Mouse (Mus musculus) liver (tissue): ENCODE results near the gene P4ha1.
"Not testable (repeated sequence)": the region's sequence is repeated elsewhere in the genome, so short reads cannot be mapped to it uniquely, and the experiment has no call there.

Source experiments
- DNase-seq: peaks from one replicate; pipeline ENCODE4 v3.0.0-alpha.2; 2020; ENCODE audit warnings: mixed read lengths

Gene P4ha1

DNA sequence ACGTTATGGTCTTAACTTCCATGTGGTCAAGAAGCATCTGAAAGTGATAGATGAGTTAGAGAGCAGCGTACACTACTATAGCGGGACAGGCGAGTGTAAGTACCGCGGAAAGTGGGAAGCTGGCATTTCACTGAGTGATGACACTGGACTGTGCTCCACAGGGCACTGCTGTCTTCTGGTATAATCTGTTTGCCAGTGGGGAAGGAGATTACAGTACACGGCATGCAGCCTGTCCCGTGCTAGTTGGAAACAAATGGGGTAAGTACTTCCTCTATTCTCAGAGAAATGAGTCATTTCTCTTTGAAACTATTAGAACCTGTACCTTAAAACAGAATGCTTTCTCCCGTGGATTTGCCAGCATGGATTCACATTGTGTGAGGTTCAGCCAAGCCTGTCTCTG lies 46.3 kb downstream of the P4ha1 start:
- no peak for DNase-seq

DNA sequence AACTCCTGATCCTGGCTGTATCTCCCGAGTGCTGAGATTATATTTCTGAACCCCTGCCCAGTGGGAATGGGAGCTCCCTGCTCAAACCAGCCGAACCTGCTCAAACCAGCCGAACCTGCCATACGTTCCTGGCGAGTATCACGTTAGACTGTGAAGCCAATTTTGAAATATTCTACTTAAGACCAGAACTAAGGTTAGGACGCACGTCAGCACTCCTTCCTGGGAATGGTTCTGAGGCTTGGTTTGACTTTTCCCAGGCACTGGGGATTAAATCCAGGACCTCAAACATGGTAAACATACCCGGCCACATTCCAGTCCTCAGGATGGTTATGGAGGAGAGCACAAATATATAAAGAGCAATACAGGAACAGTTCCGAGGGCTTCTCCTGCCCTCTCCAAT lies 54.8 kb downstream of the P4ha1 start:
- no peak for DNase-seq

DNA sequence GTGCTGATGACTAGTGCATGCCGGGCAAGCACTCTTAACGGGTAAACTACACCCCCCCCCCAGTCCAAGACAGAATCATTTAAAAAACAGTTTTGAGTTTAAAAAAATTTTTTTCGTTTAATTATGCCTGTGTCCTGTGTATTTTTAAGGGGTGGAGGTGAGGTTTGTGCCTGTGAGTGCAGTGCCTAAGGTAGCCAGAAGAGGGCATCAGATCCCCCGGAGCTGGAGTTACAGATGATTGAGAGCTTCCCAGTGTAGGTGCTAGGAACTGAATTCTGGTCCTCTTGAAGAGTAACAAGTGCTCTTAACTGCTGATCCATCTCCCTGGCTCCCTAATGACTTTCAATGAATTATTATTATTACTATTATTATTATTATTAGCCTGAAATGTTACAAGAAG lies 55.6 kb downstream of the P4ha1 start:
- DNase-seq: peak; percentile 15

DNA sequence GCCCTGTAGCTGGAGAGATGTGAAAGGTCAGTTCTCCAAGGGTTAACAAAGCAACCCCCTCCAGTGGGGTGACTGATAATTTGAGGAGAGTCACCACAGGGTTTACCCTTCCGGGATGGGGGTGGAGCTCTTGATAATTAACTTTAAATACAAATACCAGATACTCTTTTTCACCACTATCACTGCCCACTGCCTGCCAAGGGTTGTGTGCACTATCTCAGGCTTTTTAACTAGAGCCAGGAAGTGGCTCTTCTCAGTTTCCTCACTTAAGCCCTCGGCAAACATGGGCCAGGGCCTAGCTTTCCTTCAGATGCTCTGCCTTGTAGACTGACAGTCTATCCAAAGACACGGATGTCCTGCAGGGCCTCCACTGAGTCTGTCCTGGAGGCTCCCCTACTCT lies 56.8 kb downstream of the P4ha1 start:
- no peak for DNase-seq

DNA sequence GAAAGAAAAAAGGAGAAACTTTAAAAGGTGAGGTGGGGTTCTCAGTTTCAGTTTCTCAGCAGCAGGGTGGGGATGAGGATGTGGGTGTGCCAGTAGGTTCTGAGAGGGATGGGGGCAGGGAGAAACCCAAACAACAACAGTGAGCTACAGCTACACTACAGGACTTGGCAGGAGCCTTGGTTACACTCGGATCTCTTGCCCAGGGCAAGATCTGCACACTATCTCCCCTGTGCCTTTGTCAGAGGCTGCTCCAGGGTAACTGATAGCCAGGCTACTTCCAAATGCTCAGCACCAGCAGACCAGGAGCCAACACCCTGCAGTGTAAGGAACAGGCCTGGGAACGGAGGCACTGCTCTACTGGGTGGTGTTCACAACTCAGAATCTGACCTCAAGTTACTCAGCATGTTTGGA lies 57.3 kb downstream of the P4ha1 start:
- peak; percentile 8 for DNase-seq

DNA sequence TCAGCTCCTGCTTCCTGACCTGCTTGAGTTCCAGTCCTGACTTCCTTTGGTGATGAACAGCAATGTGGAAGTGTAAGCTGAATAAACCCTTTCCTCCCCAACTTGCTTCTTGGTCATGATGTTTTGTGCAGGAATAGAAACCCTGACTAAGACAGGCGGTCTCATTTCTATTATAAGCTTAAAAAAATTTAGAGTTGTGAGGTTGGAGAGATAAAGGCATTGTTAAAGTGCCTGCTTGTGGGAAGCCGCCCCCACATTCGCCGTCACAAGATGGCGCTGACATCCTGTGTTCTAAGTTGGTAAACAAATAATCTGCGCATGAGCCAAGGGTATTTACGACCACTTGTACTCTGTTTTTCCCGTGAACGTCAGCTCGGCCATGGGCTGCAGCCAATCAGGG lies 58.5 kb downstream of the P4ha1 start:
- not testable (repeated sequence) for DNase-seq

DNA sequence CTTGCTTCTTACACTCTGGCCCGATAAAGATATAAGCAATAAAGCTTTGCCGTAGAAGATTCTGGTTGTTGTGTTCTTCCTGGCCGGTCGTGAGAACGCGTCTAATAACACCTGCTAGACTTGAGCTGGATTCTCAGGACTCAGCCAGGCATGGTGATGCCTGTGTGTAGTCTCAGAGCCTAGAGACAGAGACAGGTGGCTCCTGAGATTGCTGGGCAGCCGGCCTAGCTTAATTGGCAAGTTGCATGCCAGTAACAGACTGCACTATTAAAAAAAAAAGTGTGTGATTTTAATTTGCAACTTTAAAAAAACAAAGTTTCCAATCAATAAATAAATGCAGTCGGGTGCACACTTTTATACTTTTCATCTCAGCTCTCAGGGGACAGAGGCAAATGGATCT lies 63.9 kb downstream of the P4ha1 start:
- DNase-seq: no peak

DNA sequence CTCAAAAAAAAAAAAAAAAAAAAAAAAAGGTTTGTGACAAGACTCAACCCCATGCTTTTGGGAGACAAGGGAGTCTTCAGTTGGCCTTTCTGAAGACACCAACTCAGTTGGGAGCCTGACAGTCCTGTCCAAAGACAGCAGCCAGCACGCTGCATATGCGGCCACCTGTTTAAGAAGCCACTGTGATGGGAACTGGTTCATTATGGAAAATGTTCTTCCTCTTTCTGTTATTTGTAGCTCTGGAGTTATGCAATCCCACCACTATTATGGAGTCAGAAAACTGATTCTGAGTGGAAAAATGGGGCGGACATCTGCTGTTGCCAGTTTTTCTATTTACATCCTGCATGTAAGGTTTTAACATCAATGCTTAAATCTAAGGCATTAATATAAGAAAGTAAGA lies 66.6 kb downstream of the P4ha1 start:
- no peak for DNase-seq

DNA sequence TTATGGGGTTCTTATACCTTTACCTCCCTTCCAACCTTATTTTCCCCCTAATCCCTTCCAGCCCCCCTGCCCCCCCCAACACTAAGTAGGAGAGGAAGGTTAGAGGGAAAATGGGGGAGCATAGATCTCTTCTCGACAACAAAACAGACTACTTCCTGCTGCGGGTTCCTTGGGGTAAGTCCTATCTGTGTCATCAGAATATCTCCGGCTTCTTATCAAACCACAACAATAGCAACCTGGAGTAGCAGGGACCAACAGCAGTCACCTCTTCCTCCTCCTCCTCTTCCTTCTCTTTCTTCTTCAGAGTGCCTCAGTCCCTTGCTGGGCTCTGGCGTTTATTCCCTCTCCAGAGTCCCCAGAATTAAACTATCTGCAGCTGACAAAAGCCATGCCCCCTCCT lies 68.8 kb downstream of the P4ha1 start:
- no peak for DNase-seq

DNA sequence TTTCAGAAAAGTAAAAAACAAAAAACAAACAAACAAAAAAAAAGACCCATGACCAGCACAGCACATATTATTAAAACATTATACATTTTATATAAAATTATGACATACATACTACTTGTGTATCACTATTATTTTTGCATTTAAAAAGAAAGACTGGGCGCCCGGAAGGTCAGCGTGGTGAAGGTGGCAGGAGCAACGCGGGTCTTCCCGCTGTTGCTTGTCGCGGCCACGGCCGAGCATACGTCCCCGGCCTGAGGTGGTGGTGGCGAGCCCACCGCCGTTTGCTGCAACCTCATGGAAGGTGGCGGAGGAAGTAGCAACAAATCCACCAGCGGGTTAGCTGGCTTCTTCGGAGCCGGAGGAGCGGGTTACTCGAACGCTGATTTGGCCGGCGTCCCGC lies 72.4 kb downstream of the P4ha1 start, which contains the start of gene Gm10273:
Gene Gm10273 (plus strand): TSS at position 172 of the 400 bp plus-strand sequence.
- DNase-seq: not testable (repeated sequence)

DNA sequence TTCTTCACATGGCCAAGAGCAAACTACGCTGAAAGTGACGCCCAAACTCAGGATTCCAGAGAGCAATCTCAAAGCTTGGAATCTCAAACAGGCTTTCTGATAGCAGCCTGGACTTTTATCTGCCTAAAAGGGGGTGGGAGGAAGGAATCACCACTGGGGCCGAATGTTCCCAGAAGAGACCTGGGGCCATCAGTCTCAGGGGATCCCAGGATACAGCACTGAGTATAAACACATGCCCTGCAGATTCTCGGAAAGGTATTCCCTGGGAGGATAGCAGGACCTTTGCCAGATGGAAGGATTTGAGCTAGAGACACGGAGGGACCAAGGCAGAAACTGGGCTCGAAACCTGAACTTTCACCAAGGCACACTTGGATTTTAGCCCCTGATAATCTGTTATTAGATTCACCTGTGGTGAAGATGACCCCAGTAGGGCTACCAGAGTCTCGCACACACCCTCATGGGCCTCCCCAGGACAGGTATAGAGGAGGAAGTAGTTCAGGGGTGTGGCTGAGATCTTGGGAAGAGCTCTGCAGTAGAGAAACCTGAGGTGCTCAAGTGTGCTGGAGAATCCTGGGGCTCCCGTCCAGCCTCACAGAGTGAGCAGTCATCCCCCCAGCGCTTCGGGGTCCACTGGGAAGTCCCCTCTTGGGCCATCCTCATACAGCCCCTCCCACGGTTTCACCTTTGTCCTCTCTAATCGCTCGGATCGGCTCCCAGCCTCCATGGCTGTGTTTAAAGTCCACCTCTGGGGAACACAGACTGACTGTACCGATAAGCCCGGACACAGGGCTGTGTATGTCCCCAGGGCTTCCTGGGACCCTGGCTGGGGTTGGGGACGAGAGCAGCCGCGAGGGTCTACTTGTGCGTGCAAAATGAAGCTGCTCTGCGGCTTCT lies 80.0 kb downstream of the P4ha1 start, which contains the start of gene Pla2g12b:
Gene Pla2g12b (plus strand): TSS at position 762 of the 894 bp plus-strand sequence.
- peak; percentile 50 for DNase-seq

DNA sequence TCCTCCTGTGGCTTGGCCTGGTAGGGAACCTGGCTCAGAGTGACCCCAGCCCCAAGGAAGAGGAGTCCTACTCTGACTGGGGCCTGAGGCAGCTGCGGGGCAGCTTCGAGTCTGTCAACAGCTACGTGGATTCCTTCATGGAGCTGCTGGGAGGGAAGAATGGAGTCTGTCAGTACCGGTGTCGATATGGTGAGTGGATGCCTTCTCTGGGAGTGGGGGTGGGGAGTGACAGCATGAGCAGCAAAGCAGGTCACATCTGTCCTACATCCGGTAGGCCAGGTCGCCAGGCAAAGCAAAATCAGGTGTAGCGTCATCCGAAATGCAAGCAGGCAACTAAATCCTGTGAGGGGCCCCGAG lies 80.7 kb downstream of the P4ha1 start:
- no peak for DNase-seq

DNA sequence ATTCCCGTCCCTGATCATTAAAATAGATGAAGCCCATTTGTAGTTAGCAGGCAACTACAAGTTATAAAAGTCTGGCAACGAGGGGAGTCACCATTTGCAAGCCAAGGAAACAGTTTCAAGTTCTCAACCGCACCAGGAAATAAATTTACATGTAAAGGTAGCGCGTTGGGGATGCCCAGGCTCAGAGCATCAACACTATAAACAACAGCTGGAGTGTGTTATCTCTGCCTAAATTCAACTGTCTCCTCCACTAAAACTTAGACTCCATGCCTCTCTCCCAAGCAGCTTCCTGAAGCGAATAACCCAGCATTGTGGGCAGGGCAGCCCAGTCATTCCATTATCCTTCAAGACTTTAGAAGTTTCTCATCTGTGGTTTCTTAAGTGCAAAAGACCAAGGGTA lies 85.4 kb downstream of the P4ha1 start:
- DNase-seq: no peak

DNA sequence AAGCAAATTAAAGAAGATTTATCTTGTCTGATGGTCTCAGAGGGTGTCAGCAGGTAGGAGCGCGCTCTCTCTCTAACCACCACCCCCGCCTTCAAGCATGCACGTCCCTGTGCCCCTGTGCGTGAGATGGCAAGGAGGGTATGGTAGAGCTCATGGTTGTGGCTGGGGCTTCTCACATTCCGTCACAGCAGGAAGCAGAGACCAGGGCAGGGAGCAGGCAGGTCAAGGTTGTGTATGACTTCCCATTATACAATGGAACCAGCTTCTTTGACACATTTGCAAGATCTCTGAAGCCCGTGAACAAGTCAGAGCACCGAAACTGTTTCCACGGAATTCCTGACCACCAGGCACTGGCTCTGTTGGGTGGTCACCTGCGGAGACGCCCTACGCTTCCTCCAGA lies 87.2 kb downstream of the P4ha1 start:
- no peak for DNase-seq

DNA sequence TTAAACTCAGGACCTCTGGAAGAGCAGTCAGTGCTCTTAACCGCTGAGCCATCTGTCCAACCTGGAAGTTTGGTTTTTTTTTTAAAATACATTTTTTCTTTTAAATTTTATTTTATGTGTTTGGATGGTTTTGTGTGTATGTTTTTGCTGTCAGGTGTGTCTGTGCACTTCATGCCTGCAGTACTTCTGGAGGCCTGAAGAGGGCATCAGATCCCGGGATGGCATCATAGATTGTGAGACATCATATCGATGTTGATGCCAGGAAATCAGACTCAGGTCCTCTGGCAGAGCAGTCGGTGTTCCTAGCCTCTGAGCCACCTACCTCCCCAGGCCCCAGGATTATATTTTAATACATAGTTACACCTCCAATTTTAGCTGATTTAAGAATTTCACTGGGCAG lies 90.6 kb downstream of the P4ha1 start:
- DNase-seq: no peak

DNA sequence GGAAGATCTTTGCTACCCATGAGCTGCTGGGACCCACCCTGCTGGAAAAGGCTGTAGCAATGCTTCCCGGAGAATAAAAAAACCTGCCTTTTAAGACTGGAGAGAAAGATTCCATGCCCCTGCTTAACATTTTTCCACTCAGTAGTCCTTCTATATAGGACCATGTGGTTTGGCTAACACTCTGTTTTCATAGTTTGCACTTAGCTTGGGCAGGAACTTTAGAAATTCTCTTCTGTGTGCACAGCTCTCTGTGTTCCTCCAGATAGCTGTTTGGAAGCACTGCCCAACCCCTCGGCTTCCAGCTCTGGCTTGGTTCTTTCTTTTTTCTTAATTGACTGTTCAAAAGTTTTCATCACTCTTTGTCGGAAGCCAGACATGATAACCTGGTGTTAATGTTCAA lies 93.5 kb downstream of the P4ha1 start:
- DNase-seq: no peak

DNA sequence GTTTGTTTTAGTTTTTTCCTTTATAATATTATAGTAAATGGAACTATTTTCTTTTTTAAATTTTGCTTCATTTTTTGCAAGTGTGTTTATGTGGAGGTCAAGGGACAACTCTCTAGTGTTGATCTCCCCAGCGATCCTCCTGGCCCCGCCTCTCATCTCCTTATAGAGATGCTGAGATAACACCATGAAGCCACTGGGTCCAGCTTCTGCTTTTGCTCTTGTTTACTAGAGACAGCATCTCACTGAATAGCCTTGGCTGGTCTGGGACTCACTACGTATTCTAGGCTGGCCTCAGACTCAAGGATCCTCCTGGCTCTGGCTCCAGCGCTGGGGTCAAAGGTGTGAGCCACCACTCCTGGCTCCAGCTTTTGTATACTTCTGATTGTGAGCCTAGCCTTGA lies 96.4 kb downstream of the P4ha1 start:
- no peak for DNase-seq
